Mouse (Mus musculus) liver, adult 2 months (tissue): ENCODE results near the gene St8sia1.

Experiments used
- CTCF ChIP-seq: fragments of 200-500 bp; IDR thresholded peaks from 2 replicates; pipeline ENCODE4 v1.5.1; 2011; ENCODE audit warnings: low read depth, low read length, control low read depth
- POLR2A ChIP-seq: fragments of 200-500 bp; IDR thresholded peaks from 2 replicates; pipeline ENCODE4 v1.6.1; 2011; ENCODE audit warnings: low read length, control low read depth; ENCODE audit not compliant: insufficient read depth; ENCODE audit errors: extremely low read depth

DNA sequence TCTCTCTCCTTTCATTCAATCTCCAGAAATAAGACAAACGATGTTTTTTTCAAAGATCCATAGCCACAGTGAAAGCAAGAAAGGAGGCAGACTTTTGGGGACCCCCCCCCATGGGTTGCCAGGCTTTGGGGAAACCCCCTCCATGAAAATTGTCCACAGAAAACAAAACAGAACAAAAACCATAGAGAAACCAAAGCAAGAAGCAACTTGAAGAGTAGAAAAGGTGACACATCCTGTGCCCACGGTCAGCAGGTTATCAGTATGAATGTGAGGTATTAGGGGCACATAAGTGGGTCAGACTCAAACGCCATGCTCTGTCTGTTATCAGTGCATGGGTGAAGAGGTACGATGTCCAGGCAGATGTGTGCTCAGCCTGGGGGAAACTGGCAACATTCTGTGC, 129.3 kb downstream of the St8sia1 start:
- TF ChIP-seq CTCF (no peak), POLR2A (no peak)
